Mouse (Mus musculus) testis, postnatal 10 days (tissue): ENCODE data around the gene Hist3h2ba.
"Not testable (repeated sequence)": the region's sequence is repeated elsewhere in the genome, so short reads cannot be mapped to it uniquely, and the experiment has no call there.

Experiments
- DNase-seq: peaks from one replicate; pipeline ENCODE4 v3.0.0; 2021; ENCODE audit warnings: low spot score

The Hist3h2ba gene

GRCm38 (mm10) chr11:58938322-58939087 lies 10.2 kb upstream of the Hist3h2ba start, which contains the start of gene Rnf187:
Gene Rnf187, minus strand, starts transcription at chr11:58938916.
- peak; percentile 93 for DNase-seq

GRCm38 (mm10) chr11:58939088-58939439 lies 9.7 kb upstream of the Hist3h2ba start:
- DNase-seq = no peak

- DNase-seq = no peak
These were observed 4.6 kb upstream of the Hist3h2ba start for GRCm38 (mm10) chr11:58944136-58944535.

- no peak for DNase-seq
These were observed 1.4 kb upstream of the Hist3h2ba start for GRCm38 (mm10) chr11:58947306-58947705.

- DNase-seq = no peak
These were observed 757 bp upstream of the Hist3h2ba start for GRCm38 (mm10) chr11:58947798-58948528.

- DNase-seq = no peak
These were observed 1.0 kb downstream of the Hist3h2ba start for GRCm38 (mm10) chr11:58949480-58950431.

GRCm38 (mm10) chr11:58951210-58951609 lies 2.5 kb downstream of the Hist3h2ba start:
- no peak for DNase-seq

- peak; percentile 53 for DNase-seq
These were observed 4.8 kb downstream of the Hist3h2ba start for GRCm38 (mm10) chr11:58953351-58954169.

GRCm38 (mm10) chr11:58954170-58954419 lies 5.4 kb downstream of the Hist3h2ba start:
- not testable (repeated sequence) for DNase-seq

- DNase-seq = peak; percentile 90
These were observed 5.9 kb downstream of the Hist3h2ba start, which contains the start of the genes Hist3h2a and Trim17 for GRCm38 (mm10) chr11:58954420-58955142. Gene Hist3h2a, plus strand, starts transcription at chr11:58954685. Gene Trim17, plus strand, starts transcription at chr11:58954685.

GRCm38 (mm10) chr11:58955143-58955867 lies 6.6 kb downstream of the Hist3h2ba start:
- no peak for DNase-seq

- DNase-seq = no peak
These were observed 7.1 kb downstream of the Hist3h2ba start for GRCm38 (mm10) chr11:58955868-58956257.

- DNase-seq = no peak
These were observed 8.7 kb downstream of the Hist3h2ba start for GRCm38 (mm10) chr11:58957226-58957914.

GRCm38 (mm10) chr11:58958536-58958935 lies 9.8 kb downstream of the Hist3h2ba start:
- DNase-seq = no peak

GRCm38 (mm10) chr11:58959186-58959825 lies 10.6 kb downstream of the Hist3h2ba start:
- no peak for DNase-seq

- peak; percentile 74 for DNase-seq
These were observed 11.3 kb downstream of the Hist3h2ba start for GRCm38 (mm10) chr11:58959921-58960465.

GRCm38 (mm10) chr11:58961364-58962177 lies 12.9 kb downstream of the Hist3h2ba start:
- peak; percentile 64 for DNase-seq

GRCm38 (mm10) chr11:58963543-58963942 lies 14.8 kb downstream of the Hist3h2ba start:
- DNase-seq = peak; percentile 80
